Mouse (Mus musculus) liver, embryonic 16.5 days (tissue): ENCODE results near the gene Zbtb12. TPM values are rescaled to one million over a fixed set of nuclear protein-coding genes. Genes with fewer than 3 reads are reported as not detected.
"Not testable (repeated sequence)": the region's sequence is repeated elsewhere in the genome, so short reads cannot be mapped to it uniquely, and the experiment has no call there.

ENCODE experiments used
- ATAC-seq: fragments of 200-750 bp; cut with Nextera tagmentation; 2 replicates; pipeline ENCODE4 v1.8.0; 2017; ENCODE audit warnings: low read depth, mild to moderate bottlenecking, moderate number of reproducible peaks, moderate library complexity
- H3K27ac ChIP-seq: fragments of 300-500 bp; sonication (generic); 2 replicates; pipeline ENCODE4 v1.5.1; 2014; ENCODE audit warnings: mild to moderate bottlenecking, low read length
- H3K27me3 ChIP-seq: fragments of 300-500 bp; sonication (generic); 2 replicates; pipeline ENCODE4 v1.6.1; 2014; ENCODE audit warnings: low read depth, low read length, mixed read lengths; ENCODE audit not compliant: control insufficient read depth, insufficient read depth
- H3K36me3 ChIP-seq: fragments of 300-500 bp; sonication (generic); 2 replicates; pipeline ENCODE4 v1.6.1; 2014; ENCODE audit warnings: mild to moderate bottlenecking; ENCODE audit not compliant: control insufficient read depth, insufficient read depth
- H3K4me1 ChIP-seq: fragments of 300-500 bp; sonication (generic); 2 replicates; pipeline ENCODE4 v1.6.1; 2014; ENCODE audit warnings: low read depth, low read length, mixed read lengths; ENCODE audit not compliant: control insufficient read depth
- H3K4me2 ChIP-seq: fragments of 300-500 bp; sonication (generic); 2 replicates; pipeline ENCODE4 v1.6.1; 2014; ENCODE audit warnings: low read depth, low read length, mixed read lengths
- H3K4me3 ChIP-seq: fragments of 300-500 bp; sonication (generic); 2 replicates; pipeline ENCODE4 v1.5.1; 2014; ENCODE audit warnings: low read depth, mild to moderate bottlenecking, low read length
- H3K9ac ChIP-seq: fragments of 300-500 bp; sonication (generic); 2 replicates; pipeline ENCODE4 v1.6.1; 2014; ENCODE audit warnings: low read depth, low read length
- H3K9me3 ChIP-seq: fragments of 300-500 bp; sonication (generic); replicated peaks from 2 replicates; pipeline ENCODE4 v1.6.1; 2016; ENCODE audit warnings: low read length; ENCODE audit not compliant: control insufficient read depth
- WGBS: fragments of 180-500 bp; shearing (Covaris S2); extraction: QIAGEN DNeasy Blood & Tissue Kit; methylation state at CpG from one replicate; pipeline ENCODE4 v1.1.7; 2014; ENCODE audit not compliant: insufficient replicate concordance; 5-methylcytosine and 5-hydroxymethylcytosine counted together
- polyA plus RNA-seq: library from polyadenylated mRNA; unstranded; fragments of >200 nt; fragmentation: Nextera tagmentation; extraction: Ambion mirVana; gene quantifications from 2 replicates; pipeline ENCODE4 v1.2.1, GENCODE M21; 2015

The Zbtb12 gene
- polyA plus RNA-seq, 1 experiment from 2014 or later = 0.37 TPM

- Histone ChIP-seq H3K4me2 (no peak overlapping the region), H3K4me3 (no peak overlapping the region), H3K9ac (no peak overlapping the region), H3K27me3 (no peaks in the 10 kb centered on the region), H3K27ac (no peak overlapping the region), H3K9me3 (no peaks in the 10 kb centered on the region), H3K4me1 (peaks cover 44% of the 10 kb centered on the region), H3K36me3 (no peaks in the 10 kb centered on the region)
- 72% methylated on average over 17 of the region's 17 CpGs for WGBS
- no peak for ATAC-seq
Observed at GRCm38 (mm10) chr17:34896366-34896765, 17.1 kb downstream of the Zbtb12 start.

GRCm38 (mm10) chr17:34897373-34898159 lies 18.3 kb downstream of the Zbtb12 start:
- H3K36me3 ChIP-seq = peaks cover under 1% of the 10 kb centered on the region; the same call in 1 of the 2 replicates
- H3K9me3 ChIP-seq = no peaks in the 10 kb centered on the region
- 10% methylated on average over 10 of the region's 10 CpGs for WGBS
- H3K4me2 ChIP-seq = peak overlapping the region; percentile 92
- peaks cover 44% of the 10 kb centered on the region for H3K4me1 ChIP-seq
- peak overlapping the region; percentile 70 for H3K4me3 ChIP-seq
- H3K27me3 ChIP-seq = no peaks in the 10 kb centered on the region
- H3K27ac ChIP-seq = peak overlapping the region; percentile 87
- ATAC-seq = no peak
- H3K9ac ChIP-seq = peak overlapping the region; percentile 79

GRCm38 (mm10) chr17:34898160-34898586 lies 18.9 kb downstream of the Zbtb12 start, which contains the start of the genes C2 and Ehmt2:
TSS of gene C2 (minus strand) at chr17:34898265.
TSS of gene Ehmt2 (plus strand) at chr17:34898469.
- peaks cover 3% of the 10 kb centered on the region; the same call in 1 of the 2 replicates for H3K36me3 ChIP-seq
- ATAC-seq = peak; percentile 35
- no peaks in the 10 kb centered on the region for H3K27me3 ChIP-seq
- peak within 1 kb of the TSS; percentile 87 for H3K27ac ChIP-seq
- peaks cover 40% of the 10 kb centered on the region for H3K4me1 ChIP-seq
- under 1% methylated on average over 35 of the region's 44 CpGs for WGBS
- H3K4me2 ChIP-seq = peak within 1 kb of the TSS; percentile 92
- H3K9me3 ChIP-seq = no peaks in the 10 kb centered on the region
- H3K9ac ChIP-seq = peak within 1 kb of the TSS; percentile 79
- peak within 1 kb of the TSS; percentile 70 for H3K4me3 ChIP-seq

- H3K27me3 ChIP-seq = no peaks in the 10 kb centered on the region
- 0% methylated on average over 27 of the region's 47 CpGs for WGBS
- peaks cover 3% of the 10 kb centered on the region; the same call in 1 of the 2 replicates for H3K36me3 ChIP-seq
- no peak for ATAC-seq
- peak overlapping the region; percentile 79 for H3K9ac ChIP-seq
- H3K9me3 ChIP-seq = no peaks in the 10 kb centered on the region
- peaks cover 35% of the 10 kb centered on the region for H3K4me1 ChIP-seq
- peak overlapping the region; percentile 92 for H3K4me2 ChIP-seq
- H3K4me3 ChIP-seq = peak overlapping the region; percentile 70
- peak overlapping the region; percentile 87 for H3K27ac ChIP-seq
Observed at GRCm38 (mm10) chr17:34898706-34899052, 19.4 kb downstream of the Zbtb12 start.

GRCm38 (mm10) chr17:34899053-34899889 lies 20.0 kb downstream of the Zbtb12 start:
- Histone ChIP-seq H3K27me3 (no peaks in the 10 kb centered on the region), H3K4me1 (peaks cover 31% of the 10 kb centered on the region), H3K27ac (peak overlapping the region; percentile 87), H3K4me3 (peak overlapping the region; percentile 70), H3K9me3 (no peaks in the 10 kb centered on the region), H3K9ac (peak overlapping the region; percentile 79), H3K4me2 (peak overlapping the region; percentile 92), H3K36me3 (peaks cover 3% of the 10 kb centered on the region; the same call in 1 of the 2 replicates)
- no peak for ATAC-seq
- WGBS = 1% methylated on average over 35 of the region's 45 CpGs

GRCm38 (mm10) chr17:34899890-34900243 lies 20.6 kb downstream of the Zbtb12 start:
- no peaks in the 10 kb centered on the region for H3K27me3 ChIP-seq
- H3K27ac ChIP-seq = peak overlapping the region; percentile 87
- peaks cover 3% of the 10 kb centered on the region; the same call in 1 of the 2 replicates for H3K36me3 ChIP-seq
- no peak for ATAC-seq
- H3K4me1 ChIP-seq = peaks cover 31% of the 10 kb centered on the region
- H3K4me3 ChIP-seq = peak overlapping the region; percentile 70
- 0% methylated on average over 5 of the region's 5 CpGs for WGBS
- peak overlapping the region; percentile 92 for H3K4me2 ChIP-seq
- peak overlapping the region; percentile 79 for H3K9ac ChIP-seq
- no peaks in the 10 kb centered on the region for H3K9me3 ChIP-seq

GRCm38 (mm10) chr17:34900826-34901225 lies 21.5 kb downstream of the Zbtb12 start:
- not testable (repeated sequence) for ATAC-seq, H3K36me3 ChIP-seq, H3K9ac ChIP-seq, H3K4me3 ChIP-seq, H3K27me3 ChIP-seq, H3K27ac ChIP-seq, H3K9me3 ChIP-seq, H3K4me2 ChIP-seq
- peaks cover 29% of the 10 kb centered on the region for H3K4me1 ChIP-seq

- 67% methylated on average over 9 of the region's 10 CpGs for WGBS
- H3K9ac ChIP-seq, H3K27me3 ChIP-seq, H3K27ac ChIP-seq, ATAC-seq, H3K4me3 ChIP-seq, H3K9me3 ChIP-seq, H3K4me2 ChIP-seq: not testable (repeated sequence)
- Histone ChIP-seq H3K36me3 (peaks cover 20% of the 10 kb centered on the region), H3K4me1 (peaks cover 18% of the 10 kb centered on the region)
Observed at GRCm38 (mm10) chr17:34901948-34902347, 22.7 kb downstream of the Zbtb12 start.
